Mouse (Mus musculus) lung, postnatal 10 days (tissue): ENCODE results near the gene Mgat3.
A peak's percentile ranks its signal among the peaks of the same experiment; 100 is the strongest.

Source experiments
- DNase-seq: peaks from one replicate; pipeline ENCODE4 v3.0.0; 2021

Mgat3 gene

DNA sequence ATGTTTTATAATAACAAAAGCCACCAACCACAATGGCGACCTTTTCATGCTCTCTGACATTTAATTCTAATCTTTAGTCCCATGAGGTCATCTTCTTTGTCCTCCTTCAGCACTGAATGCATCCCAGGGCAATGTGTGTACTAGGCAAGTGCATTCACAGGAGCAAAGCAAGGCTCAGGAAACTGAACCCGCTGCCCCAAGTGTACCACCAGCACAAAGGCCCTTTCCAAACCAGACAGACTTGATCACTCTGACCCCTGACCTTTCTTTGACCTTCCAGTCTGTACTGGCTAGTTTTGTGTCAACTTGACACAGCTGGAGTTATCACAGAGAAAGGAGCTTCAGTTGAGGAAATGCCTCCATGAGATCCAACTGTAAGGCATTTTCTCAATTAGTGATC lies 58.8 kb downstream of the Mgat3 start:
- DNase-seq, result no peak

DNA sequence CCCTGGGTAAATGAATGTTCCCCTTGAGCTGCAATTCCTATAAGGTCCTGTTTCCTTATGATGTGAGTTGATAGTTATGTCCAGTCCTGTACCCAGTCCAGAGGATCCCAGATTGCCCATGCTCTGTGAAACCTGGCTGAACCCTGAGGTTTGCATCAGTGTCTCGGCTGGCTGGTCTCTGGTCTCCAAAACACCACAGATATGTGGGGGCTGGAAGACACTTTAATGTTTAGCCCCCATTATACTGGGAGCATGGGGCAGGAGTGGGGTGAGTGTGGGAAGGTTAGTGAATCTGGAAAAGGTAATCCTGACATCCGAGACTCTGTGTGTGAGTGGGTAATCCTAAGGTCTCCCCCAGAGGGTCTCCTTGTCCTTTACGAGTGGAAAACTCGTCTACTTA lies 59.5 kb downstream of the Mgat3 start:
- DNase-seq, result no peak

DNA sequence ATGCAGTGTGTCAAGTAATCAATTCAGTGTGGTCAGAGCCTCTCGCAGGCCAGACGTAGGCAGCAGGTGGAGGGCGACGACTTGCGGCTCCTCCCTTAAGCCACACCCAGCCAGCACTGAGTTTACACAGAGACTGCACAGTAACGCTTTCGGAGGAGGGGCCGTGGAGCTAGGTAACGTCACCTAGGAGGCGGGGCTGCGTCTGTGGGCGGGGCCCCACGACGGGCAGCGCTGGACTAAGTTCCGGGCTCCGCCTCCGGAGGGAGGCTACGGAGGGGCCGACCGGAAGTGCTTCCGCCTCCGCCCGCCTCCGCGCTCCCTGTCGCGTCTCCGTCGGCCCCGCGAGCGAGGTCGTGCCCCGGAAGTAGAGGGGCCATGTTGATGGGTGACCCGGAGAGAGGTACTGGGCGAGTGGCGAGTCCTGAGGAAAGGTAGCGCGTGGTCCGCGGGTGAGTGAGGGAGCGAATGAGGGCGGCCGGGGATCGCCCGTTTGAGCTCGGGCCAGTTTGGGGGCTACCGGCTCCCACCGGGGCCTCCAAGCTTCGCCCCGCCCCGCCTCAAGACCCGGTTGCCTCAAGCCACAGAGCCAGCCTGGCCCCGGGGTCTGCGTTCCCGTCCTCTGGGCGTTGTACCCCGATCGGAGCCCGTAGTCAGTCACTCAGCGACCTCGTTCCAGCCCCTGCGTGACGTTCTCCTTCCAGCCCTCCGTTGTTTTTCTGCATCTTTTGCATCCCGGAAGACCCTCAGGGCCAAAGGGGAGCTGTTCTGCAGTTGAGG lies 60.4 kb downstream of the Mgat3 start, which contains the start of gene Mief1:
TSS of gene Mief1 (plus strand) at position 286 of the 777 bp plus-strand sequence.
- DNase-seq, result peak; percentile 99

DNA sequence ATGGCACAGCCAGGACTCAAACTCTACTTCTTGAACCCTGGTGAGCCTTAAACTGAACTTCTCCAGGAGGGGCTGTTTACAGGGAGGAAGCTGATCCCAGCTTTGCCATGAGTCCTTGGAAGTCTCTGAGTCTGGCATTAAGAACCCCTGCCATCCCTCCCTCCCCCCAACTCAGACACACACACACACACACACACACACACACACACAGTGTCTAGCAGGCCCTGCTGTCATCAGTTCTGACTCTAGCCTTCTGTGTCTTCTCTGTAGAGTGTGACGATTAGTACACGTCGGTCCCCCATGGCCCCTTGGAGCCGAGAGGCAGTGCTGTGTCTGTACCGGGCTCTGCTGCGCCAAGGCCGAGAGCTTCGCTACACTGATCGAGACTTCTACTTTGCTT lies 62.0 kb downstream of the Mgat3 start, which contains the start of gene AC140267.1:
TSS of gene AC140267.1 (plus strand) at position 301 of the 400 bp plus-strand sequence.
- DNase-seq, result no peak

DNA sequence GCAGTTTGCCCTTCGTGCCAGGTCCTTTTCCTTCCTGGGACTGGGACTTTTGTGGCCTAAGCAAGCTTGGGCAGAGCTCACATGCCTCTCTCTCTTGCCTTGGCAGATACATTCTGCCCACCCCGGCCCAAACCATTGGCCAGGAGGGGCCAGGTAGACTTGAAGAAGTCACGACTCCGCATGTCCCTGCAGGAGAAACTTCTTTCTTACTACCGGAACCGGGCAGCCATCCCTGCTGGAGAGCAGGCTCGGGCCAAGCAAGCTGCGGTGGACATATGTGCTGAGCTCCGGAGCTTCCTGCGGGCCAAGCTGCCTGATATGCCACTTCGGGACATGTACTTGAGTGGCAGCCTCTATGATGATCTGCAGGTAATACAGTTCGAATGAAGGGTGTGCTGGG lies 74.6 kb downstream of the Mgat3 start:
- DNase-seq, result no peak

DNA sequence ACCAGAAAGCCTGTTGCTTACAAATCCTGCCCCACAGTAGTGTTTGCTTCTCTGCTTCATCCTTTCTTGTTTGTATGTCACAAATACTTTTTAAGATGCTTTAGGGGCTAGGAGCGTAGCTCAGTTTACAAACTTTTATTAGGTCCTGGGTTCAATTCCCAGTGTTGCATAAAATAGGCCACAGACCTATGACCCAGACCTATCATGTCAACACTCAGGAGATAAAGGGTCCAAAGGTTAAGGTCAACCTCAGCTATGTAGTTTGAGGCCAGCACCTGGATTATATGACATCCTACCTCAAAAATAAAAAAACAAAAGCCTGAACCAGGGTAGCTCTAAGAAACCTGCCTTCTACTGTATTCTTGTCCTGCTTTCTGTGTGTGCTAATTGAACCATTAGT lies 75.1 kb downstream of the Mgat3 start:
- DNase-seq, result no peak

DNA sequence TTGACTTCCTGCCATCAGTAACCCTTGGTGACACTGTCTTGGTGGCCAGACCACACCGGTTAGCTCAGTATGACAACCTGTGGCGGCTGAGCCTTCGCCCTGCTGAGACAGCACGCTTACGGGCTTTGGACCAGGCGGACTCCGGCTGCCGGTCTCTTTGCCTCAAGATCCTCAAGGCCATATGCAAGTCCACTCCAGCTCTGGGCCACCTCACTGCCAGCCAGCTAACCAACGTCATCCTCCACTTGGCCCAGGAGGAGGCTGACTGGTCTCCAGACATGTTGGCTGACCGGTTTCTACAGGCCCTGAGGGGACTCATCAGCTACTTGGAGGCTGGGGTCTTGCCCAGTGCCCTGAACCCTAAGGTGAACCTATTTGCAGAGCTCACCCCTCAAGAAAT lies 76.2 kb downstream of the Mgat3 start:
- no peak for DNase-seq

DNA sequence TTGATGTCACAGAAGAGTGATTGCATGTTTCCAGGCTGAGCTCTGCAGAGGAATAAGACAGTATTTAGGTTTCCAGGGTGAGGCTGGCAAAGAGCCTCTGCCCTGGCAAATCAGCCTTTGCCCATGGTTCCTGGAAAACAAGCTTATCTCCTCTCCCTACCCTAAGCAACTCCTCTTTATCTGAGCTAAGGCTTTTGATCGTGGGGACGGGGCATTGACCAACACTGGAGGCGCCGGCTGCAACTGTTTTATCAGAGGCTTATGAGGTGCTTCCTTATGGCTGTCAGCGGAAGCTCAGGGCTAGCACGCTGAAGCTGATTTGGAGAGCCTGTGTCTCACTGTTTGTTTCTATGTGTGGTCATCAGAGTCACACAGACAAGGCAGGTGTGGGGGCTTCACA lies 77.1 kb downstream of the Mgat3 start:
- DNase-seq, result no peak

DNA sequence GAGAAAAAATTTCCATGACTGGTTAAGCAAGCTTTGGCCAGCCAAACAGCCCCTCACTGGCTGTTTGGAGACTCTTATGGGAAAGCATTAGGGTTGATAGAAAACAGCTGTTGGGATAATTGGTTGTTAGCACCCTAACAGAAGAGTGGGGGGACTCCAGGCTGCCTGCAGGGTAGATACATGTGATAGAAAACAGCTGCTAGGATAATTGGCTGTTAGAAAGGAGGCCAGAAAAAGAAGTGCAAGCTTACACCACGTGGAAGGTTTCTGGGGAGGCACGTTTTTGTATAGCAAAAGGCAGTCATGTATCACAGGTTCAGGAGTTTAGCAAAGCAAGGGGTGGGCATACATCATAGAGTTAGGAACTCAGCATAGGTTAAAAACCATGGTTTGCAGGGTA lies 80.0 kb downstream of the Mgat3 start:
- DNase-seq, result peak; percentile 40

DNA sequence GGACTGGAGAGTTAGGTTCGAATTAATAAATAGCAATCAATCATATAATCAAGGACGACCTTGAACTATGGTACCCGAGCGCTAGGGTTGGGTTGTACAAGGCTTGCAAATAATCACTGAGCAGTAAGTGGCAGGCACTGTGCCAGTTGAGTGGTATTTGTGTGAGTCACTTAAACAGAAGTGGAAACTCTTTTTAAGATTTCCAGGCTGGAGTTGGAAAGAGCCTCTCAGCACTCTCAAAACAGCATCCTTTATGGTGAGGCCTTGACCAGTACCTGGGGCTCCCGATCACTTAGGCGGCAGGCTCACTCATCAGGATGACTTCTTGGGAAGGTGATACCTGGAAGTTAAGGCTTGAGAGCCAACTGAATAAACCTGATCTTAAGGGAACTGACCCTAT lies 80.7 kb downstream of the Mgat3 start:
- peak; percentile 68 for DNase-seq

DNA sequence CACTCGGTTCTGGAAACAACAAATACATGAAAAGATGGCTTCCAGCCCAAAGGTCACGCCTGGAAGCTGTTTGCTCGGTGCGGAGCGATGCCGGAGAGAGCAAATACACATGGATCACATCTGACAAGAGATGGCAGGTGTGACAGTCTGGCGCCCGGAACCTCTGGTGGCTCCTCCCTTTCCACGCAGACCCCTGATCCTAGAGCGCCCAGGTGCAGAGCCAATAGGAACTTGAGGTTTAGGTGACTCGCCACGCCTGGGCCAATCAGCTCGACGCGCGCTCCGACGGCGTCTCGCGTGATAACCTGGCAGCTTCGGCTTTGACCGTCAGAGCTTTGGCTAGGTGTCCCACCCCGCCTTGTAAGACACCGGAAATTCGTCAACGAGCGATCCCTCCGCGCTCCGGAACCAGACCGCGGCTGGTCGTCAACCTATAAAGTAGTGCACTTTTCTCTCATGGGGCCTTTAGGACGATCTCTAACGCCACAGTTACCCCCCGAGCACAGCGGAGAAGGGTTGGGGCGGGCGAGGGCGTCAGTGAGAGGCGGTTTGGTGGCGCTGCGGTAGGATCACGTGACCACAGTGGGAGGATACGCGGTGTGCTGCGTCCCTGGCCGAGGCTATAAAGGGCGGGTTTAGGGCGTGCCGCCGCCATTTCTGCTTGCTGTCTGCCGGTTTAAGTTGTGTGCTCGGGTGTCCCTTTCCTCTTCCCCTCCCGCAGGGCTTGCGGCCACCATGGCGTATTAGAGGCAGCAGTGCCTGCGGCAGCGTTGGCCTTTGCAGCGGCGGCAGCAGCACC lies 81.5 kb downstream of the Mgat3 start, which contains the start of gene Atf4:
TSS of gene Atf4 (plus strand) at position 338 of the 799 bp plus-strand sequence.
- peak; percentile 99 for DNase-seq

DNA sequence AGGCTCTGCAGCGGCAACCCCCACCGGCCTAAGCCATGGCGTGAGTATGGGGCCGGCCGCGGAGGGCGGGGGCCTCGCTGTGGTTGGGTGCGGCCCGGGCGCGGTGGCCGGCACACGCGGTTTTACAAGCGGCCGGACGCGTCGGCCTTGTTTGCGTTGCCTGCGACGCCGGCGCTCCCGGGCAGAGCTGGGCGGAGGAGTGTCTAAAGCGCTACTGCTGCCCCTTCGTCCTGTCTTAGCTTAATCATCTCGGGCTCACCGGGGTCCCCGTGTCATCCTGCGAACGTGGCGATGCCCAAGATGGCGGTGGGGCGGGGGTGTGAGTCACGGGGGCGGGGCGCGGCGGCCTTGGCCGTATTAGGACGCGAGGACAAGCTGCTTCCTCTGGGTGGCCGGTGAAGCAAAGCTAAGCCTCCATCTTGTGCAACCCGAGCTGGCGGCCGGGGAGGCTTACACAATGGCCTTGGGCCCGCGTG lies 82.2 kb downstream of the Mgat3 start:
- DNase-seq, result peak; percentile 93

DNA sequence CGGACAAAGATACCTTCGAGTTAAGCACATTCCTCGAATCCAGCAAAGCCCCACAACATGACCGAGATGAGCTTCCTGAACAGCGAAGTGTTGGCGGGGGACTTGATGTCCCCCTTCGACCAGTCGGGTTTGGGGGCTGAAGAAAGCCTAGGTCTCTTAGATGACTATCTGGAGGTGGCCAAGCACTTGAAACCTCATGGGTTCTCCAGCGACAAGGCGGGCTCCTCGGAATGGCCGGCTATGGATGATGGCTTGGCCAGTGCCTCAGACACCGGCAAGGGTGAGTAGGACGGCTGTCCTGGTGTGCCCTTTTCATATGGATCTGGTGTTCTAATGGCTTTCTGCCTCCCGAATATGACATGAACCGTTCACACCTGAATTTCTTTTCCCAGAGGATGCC lies 82.7 kb downstream of the Mgat3 start:
- DNase-seq, result peak; percentile 11

DNA sequence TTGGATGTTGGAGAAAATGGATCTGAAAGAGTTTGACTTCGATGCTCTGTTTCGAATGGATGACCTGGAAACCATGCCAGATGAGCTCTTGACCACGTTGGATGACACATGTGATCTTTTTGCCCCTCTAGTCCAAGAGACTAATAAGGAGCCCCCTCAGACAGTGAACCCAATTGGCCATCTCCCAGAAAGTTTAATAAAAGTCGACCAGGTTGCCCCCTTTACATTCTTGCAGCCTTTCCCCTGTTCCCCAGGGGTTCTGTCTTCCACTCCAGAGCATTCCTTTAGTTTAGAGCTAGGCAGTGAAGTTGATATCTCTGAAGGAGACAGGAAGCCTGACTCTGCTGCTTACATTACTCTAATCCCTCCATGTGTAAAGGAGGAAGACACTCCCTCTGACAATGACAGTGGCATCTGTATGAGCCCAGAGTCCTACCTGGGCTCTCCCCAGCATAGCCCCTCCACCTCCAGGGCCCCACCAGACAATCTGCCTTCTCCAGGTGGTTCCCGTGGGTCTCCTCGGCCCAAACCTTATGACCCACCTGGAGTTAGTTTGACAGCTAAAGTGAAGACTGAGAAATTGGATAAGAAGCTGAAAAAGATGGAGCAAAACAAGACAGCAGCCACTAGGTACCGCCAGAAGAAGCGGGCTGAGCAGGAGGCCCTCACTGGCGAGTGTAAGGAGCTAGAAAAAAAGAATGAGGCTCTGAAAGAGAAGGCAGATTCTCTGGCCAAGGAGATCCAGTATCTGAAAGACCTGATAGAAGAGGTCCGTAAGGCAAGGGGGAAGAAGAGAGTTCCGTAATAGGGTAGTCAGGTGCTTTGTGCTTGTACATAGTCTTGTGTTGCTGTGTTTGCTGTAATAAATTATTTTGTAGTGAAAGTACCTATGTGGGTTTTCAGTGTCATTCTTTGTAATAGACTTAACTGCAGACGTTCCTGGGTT lies 83.4 kb downstream of the Mgat3 start:
- no peak for DNase-seq

DNA sequence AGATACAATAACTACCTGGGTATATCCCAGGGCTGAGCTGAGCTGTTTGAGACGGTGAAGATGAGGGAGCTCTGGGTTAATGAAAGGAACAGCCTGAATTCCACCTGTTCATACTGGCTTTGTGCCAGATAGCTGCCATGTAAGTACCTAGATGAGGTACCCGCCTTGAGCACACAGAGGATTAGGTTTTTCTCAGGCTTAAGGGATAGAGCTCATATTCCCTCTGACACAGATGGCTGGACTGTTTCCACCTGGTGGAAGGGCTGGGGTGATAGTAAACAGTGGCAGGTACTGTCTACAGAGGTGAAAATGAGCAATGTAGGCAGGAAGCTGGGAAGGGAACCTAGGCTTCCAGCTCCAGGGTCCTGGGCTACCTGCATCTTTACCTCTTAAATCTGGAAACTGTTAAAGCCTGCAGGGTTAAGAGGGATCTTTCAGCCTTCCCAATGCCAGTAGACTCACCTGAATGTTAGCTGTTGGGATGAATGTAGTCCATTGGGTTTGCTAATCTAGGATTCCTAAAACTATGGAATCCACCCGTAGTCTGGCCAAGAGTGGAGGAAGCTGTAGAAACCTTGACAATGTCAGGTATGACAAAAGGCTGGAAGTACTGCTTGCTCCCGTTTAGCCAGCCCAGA lies 84.2 kb downstream of the Mgat3 start:
- DNase-seq, result peak; percentile 32

DNA sequence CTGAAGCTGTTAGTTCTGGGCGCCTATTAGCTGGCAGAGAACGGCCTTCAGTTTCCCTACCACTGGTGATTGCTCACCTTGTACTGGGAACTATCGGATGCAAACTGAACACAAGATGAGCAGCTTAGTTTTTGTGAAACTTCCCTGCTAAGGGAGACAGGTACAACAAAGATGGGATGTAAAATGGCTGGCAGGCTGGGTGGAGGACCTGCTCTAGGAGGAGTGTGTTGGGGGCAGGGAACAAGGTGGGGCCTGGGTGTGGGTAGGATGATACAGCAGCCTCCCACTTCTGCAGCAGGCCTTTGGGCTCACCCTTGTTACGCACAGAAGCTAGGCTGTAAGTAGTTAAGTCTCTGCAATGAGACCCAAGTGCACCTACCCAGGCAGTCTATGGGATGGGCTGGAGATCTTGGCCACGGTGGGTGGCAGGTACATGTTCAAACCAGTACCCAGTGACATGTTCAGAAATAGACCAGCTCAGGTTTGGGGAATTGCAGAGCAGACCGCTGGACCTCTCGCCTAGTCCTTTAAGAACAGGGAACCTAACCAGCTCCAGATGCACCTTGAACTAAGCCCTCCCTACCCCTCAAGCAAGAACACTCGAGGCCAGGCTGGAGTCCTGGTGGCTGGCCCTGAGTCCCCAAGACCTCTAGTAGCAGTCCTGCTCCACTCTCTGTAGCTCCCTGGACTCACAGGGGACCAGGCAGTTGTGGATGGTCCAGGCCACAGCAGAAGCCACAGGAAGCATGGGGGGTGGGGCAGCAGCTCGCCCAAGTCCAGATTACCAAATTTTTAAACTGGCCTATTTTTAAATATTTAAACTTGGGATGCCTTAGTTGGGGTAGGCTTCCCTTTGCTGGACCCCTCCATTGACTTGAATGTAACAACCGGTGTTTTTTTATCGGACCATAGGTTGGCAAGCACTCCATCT lies 85.0 kb downstream of the Mgat3 start:
- peak; percentile 13 for DNase-seq

DNA sequence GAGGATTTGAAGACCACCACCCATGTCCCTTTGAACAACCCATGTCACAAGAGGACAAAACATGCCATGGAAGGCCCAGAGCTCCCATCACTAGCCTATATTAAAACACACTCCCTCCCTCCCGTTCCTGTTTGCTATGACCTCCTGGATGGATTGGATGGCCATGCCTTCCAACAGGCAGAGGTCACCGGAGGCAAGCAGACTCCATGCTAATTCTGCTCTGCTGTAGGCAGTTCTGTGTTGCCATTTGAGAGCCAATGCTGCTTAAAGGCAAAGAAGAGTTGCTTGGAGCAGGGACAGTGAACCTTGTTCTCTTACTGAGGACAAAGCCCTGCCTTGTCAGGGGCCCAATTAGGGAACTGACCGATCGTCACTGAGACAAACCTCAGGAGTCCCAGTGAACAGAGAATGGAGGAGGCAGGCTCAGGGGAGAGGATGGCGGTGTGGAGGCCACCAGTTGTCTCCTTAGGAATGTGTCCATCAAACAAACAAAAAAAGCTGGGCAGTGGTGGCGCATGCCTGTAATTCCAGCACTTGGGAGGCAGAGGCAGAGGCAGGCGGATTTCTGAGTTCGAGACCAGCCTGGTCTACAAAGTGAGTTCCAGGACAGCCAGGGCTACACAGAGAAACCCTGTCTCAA lies 86.0 kb downstream of the Mgat3 start:
- no peak for DNase-seq

DNA sequence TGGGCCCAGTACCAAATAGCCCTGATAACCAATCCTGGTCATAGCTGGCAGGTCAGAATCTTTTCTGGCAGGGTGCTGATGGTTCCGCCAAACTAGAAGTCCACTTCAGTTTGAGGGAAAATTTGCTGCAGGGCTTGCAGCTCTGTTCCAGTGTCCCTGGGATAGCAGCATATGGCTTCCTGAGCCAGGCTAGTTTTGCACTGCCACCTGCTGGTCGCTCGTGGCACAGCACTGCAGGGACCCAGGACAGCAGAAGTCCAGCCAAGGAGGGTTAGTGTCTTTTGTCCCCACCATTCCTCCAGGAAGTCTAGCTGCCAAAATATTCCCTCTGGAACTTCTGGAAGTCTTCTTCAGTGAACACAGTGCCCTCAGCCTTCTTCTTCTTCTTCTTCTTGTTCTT lies 87.2 kb downstream of the Mgat3 start:
- peak; percentile 90 for DNase-seq

DNA sequence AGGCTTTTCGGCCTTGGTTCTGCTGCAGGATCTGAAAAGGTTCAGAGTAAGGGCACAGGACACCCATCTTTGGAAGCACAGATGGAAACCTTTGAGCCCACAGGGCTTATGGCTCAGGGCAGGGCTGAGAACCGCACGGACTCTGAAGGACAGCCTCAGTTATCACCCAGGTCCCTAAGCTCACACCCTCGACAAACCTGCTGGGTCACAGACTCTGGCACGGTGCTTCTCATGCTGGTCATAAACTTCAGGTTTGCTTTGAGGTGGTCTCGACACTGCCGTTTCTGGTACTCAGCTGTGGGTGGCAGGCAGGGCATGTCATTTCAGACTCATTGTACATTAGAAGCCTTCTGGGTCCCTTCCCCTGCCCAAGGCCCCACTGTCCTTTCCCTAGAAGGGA lies 87.6 kb downstream of the Mgat3 start:
- DNase-seq, result no peak
